Mouse (Mus musculus): Measurements from ENCODE around the gene Kif9.

GRCm38 (mm10) chr9:110462321-110462720 lies 14.4 kb upstream of the Kif9 start:
- TF ChIP-seq CTCF (IDR thresholded peaks at IDR 0.05; ENCODE audit: borderline replicate concordance, control insufficient read depth, extremely low read depth, insufficient read depth, low read length, poor library complexity) (no peak), POLR2A (IDR thresholded peaks at IDR 0.05; ENCODE audit: control insufficient read depth, extremely low read depth, insufficient read depth, low read length, poor library complexity) (no peak)
